Mouse (Mus musculus): ENCODE results near the gene Igfbp7. TPM values are rescaled to one million over a fixed set of nuclear protein-coding genes. Genes with fewer than 3 reads are reported as not detected.

Igfbp7 gene
- polyA plus RNA-seq, 1 experiment from 2014 or later = 437 TPM

DNA sequence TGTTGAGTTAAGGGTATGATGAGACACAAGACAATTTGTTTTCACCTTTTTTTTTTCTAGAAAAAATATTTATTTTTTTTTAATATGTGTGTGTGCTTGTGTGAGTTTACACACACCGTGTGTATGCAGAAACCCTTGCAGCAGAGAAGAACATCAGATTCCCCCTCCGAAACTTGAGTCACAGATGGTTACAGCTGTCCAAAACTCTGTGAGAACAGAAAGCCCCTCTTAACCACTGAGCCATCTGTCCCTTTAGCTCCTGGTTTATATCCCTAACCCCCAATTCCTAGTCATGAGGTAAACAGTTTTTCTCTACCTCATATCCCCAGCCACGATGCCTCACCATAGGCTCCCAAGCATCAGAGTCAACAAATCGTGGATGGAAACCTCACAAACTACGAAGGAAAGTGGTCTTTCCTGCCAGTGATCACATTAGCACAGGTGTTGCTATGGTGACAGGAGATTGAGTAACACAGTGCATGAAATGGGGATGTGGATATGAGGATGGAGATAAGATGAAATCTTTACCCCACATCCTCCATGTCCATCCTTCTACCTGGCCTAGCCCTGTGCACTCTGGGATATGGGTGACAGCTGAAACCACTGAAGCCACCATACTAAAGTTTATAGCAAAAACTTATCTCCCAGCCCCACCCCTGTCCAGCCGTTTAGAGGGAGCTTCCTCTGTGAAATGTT, 21.8 kb downstream of the Igfbp7 start:
- no peaks in the 10 kb centered on the region for H3K27me3 ChIP-seq (ENCODE audit: control insufficient read depth, insufficient read depth, low read length)
- TF ChIP-seq EP300 (optimal IDR thresholded peaks at IDR 0.05) = no peak
- no peak for TF ChIP-seq CTCF (IDR thresholded peaks at IDR 0.05; ENCODE audit: low read depth)
- H3K9ac ChIP-seq (ENCODE audit: low read length) = no peak overlapping the region
- H3K36me3 ChIP-seq (ENCODE audit: control insufficient read depth, insufficient read depth, low read length) = no peaks in the 10 kb centered on the region
- no peaks in the 10 kb centered on the region for H3K9me3 ChIP-seq (ENCODE audit: control insufficient read depth, low read length)
- WGBS = 61% methylated on average over 6 of the region's 6 CpGs
- ATAC-seq (ENCODE audit: low FRiP score, low TSS enrichment) (no peak), DNase-seq (ENCODE audit: low spot score) (no peak)
- no peak overlapping the region for H3K4me3 ChIP-seq (ENCODE audit: low read depth, low read length)
- no peak overlapping the region for H3K27ac ChIP-seq (replicated peaks)
- peaks cover 4% of the 10 kb centered on the region; the same call in 1 of the 2 replicates for H3K4me1 ChIP-seq (replicated peaks; ENCODE audit: control insufficient read depth, insufficient read depth)
- H3K4me2 ChIP-seq (replicated peaks; ENCODE audit: low read depth) = no peak overlapping the region

DNA sequence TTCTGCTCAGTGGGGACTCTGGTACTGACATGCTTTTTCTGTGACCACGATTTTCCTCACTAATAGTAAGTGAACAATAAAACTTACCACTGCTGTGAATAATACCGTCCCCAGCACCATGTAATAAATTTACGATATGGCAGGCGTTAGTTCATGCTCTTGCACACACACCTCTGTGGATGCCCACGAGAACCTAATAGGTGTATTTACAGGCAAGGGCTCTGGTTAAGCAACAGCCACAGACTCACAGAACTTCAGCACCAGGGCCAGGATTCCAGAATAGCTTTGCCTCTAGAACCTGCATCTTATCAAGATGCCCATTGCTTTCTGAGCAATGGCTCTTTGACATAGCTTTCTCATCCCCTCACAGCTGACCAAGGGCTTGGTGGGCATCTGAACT, 22.6 kb downstream of the Igfbp7 start:
- Histone ChIP-seq H3K4me3 (ENCODE audit: low read depth, low read length) (no peak overlapping the region), H3K9ac (ENCODE audit: low read length) (no peak overlapping the region), H3K4me1 (replicated peaks; ENCODE audit: control insufficient read depth, insufficient read depth) (peaks cover 4% of the 10 kb centered on the region; the same call in 1 of the 2 replicates), H3K36me3 (ENCODE audit: control insufficient read depth, insufficient read depth, low read length) (no peaks in the 10 kb centered on the region), H3K9me3 (ENCODE audit: control insufficient read depth, low read length) (no peaks in the 10 kb centered on the region), H3K27ac (replicated peaks) (no peak overlapping the region), H3K4me2 (replicated peaks; ENCODE audit: low read depth) (no peak overlapping the region), H3K27me3 (ENCODE audit: control insufficient read depth, insufficient read depth, low read length) (no peaks in the 10 kb centered on the region)
- DNase-seq (ENCODE audit: low spot score) (no peak), ATAC-seq (ENCODE audit: low FRiP score, low TSS enrichment) (no peak)
- 80% methylated on average over 5 of the region's 5 CpGs for WGBS
- TF ChIP-seq EP300 (optimal IDR thresholded peaks at IDR 0.05) (no peak), CTCF (IDR thresholded peaks at IDR 0.05; ENCODE audit: low read depth) (no peak)

DNA sequence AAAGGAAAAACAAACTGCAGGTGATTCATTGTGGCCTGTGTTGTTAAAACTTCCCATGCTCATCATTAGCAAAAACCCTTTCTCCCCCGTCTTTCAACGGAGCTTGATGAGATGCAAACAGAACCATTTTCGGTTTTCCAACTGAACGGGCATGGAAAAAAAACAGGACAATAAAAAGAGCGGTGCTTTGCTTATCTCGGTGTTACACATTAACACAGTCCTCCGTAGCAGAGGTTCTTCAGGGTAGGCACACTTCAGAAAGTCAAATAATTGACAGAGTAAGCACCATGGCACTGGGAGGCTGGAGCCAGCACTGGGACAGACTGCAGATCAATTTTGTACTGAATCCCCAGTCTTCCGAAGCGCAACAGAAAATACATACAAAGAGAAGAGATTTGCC, 23.1 kb downstream of the Igfbp7 start:
- Histone ChIP-seq H3K36me3 (ENCODE audit: control insufficient read depth, insufficient read depth, low read length) (no peaks in the 10 kb centered on the region), H3K9me3 (ENCODE audit: control insufficient read depth, low read length) (no peaks in the 10 kb centered on the region), H3K27ac (replicated peaks) (no peak overlapping the region), H3K9ac (ENCODE audit: low read length) (no peak overlapping the region), H3K4me2 (replicated peaks; ENCODE audit: low read depth) (no peak overlapping the region), H3K4me3 (ENCODE audit: low read depth, low read length) (no peak overlapping the region), H3K27me3 (ENCODE audit: control insufficient read depth, insufficient read depth, low read length) (no peaks in the 10 kb centered on the region), H3K4me1 (replicated peaks; ENCODE audit: control insufficient read depth, insufficient read depth) (peaks cover 4% of the 10 kb centered on the region; the same call in 1 of the 2 replicates)
- ATAC-seq (ENCODE audit: low FRiP score, low TSS enrichment) (no peak), DNase-seq (ENCODE audit: low spot score) (no peak)
- TF ChIP-seq EP300 (optimal IDR thresholded peaks at IDR 0.05) = no peak
- TF ChIP-seq CTCF (IDR thresholded peaks at IDR 0.05; ENCODE audit: low read depth) = no peak
- 53% methylated on average over 9 of the region's 9 CpGs for WGBS

DNA sequence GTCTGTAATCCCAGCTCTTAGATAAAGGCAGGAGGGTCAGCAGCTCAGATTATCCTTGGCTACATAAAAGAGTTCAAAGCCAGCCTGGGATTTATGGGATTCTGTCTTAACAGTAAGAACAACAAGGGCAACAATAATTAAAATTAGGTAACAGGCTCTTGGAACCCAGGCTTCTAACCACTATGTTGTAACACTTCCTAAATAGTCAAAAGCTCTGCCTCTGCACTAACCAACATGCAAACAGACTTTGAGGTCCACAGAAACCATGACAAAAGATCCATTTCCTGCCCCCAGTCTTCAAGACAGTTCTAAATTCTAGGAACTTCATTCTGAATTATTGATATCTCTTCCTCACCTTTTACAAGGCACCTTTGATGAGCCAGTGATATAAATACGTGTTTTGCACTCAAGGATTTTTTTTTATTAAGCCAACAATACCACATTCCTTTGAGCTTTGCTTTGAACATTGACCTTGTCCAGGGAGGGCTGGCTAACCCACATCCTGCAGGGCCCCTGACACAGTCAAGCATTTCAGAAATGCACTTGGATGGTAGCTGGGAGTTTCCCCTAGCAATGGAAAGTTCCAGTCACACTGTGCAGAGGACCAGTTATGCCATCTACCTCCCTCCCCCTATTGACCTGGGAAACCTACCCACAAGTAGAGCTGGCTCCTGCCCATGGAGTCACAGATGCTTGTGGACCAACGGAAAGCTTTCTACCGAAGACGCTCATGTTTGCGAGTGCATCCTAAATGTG, 23.9 kb downstream of the Igfbp7 start:
- no peak for TF ChIP-seq CTCF (IDR thresholded peaks at IDR 0.05; ENCODE audit: low read depth)
- no peak for TF ChIP-seq EP300 (optimal IDR thresholded peaks at IDR 0.05)
- Histone ChIP-seq H3K4me2 (replicated peaks; ENCODE audit: low read depth) (no peak overlapping the region), H3K9ac (ENCODE audit: low read length) (no peak overlapping the region), H3K27ac (replicated peaks) (no peak overlapping the region), H3K4me3 (ENCODE audit: low read depth, low read length) (no peak overlapping the region), H3K36me3 (ENCODE audit: control insufficient read depth, insufficient read depth, low read length) (no peaks in the 10 kb centered on the region), H3K9me3 (ENCODE audit: control insufficient read depth, low read length) (no peaks in the 10 kb centered on the region), H3K4me1 (replicated peaks; ENCODE audit: control insufficient read depth, insufficient read depth) (peaks cover 4% of the 10 kb centered on the region; the same call in 1 of the 2 replicates), H3K27me3 (ENCODE audit: control insufficient read depth, insufficient read depth, low read length) (no peaks in the 10 kb centered on the region)
- 82% methylated on average over 5 of the region's 5 CpGs for WGBS
- ATAC-seq (ENCODE audit: low FRiP score, low TSS enrichment) (no peak), DNase-seq (ENCODE audit: low spot score) (no peak)

DNA sequence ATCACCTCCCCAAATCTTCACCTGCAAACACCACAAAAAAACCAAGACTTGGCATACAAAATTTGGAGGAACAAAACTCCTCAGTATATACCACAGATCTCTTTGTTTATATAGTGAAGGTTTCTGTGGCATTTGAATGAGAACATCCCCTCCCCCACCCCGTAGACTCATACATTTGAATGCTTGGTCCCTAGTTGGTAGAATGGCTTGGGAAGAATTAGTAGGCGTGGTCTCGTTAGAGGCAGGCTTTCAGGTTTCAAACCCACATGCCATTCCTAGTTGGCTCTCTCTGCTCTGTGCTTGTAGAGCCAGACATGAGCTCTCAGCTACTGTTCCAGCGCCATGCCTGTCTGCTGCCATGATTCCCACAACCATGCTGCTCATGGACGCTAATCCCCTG, 26.2 kb downstream of the Igfbp7 start:
- Histone ChIP-seq H3K36me3 (ENCODE audit: control insufficient read depth, insufficient read depth, low read length) (no peaks in the 10 kb centered on the region), H3K4me2 (replicated peaks; ENCODE audit: low read depth) (no peak overlapping the region), H3K4me1 (replicated peaks; ENCODE audit: control insufficient read depth, insufficient read depth) (peaks cover under 1% of the 10 kb centered on the region; the same call in 1 of the 2 replicates), H3K27me3 (ENCODE audit: control insufficient read depth, insufficient read depth, low read length) (no peaks in the 10 kb centered on the region), H3K9ac (ENCODE audit: low read length) (no peak overlapping the region), H3K4me3 (ENCODE audit: low read depth, low read length) (no peak overlapping the region), H3K9me3 (ENCODE audit: control insufficient read depth, low read length) (no peaks in the 10 kb centered on the region), H3K27ac (replicated peaks) (no peak overlapping the region)
- no peak for ATAC-seq (ENCODE audit: low FRiP score, low TSS enrichment)
- no peak for TF ChIP-seq CTCF (IDR thresholded peaks at IDR 0.05; ENCODE audit: low read depth)
- no peak for TF ChIP-seq EP300 (optimal IDR thresholded peaks at IDR 0.05)
- WGBS = 84% methylated on average over 5 of the region's 5 CpGs
- no peak for DNase-seq (ENCODE audit: low spot score)

DNA sequence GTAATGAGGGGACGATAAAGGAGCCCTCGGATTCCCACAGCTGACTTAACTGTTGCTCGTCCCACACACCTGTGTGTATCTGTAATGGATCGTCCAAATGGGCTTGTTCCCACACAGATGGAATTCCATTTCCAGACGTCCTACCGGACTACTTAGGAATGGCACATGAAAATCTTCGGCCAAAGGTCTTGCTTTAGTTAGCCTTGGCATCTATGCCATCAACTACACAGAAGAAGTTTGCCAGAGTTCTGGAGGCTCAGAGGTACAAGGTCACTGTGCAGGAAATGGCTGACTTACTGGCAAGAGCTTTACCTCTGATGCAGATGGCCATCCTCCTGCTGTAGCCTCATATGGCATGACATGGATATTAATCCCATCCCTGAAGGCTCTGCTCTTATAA, 26.6 kb downstream of the Igfbp7 start:
- TF ChIP-seq CTCF (IDR thresholded peaks at IDR 0.05; ENCODE audit: low read depth) = no peak
- Histone ChIP-seq H3K4me2 (replicated peaks; ENCODE audit: low read depth) (no peak overlapping the region), H3K9me3 (ENCODE audit: control insufficient read depth, low read length) (no peaks in the 10 kb centered on the region), H3K9ac (ENCODE audit: low read length) (no peak overlapping the region), H3K27ac (replicated peaks) (no peak overlapping the region), H3K4me1 (replicated peaks; ENCODE audit: control insufficient read depth, insufficient read depth) (no peaks in the 10 kb centered on the region), H3K4me3 (ENCODE audit: low read depth, low read length) (no peak overlapping the region), H3K27me3 (ENCODE audit: control insufficient read depth, insufficient read depth, low read length) (no peaks in the 10 kb centered on the region), H3K36me3 (ENCODE audit: control insufficient read depth, insufficient read depth, low read length) (no peaks in the 10 kb centered on the region)
- WGBS = 84% methylated on average over 7 of the region's 7 CpGs
- no peak for ATAC-seq (ENCODE audit: low FRiP score, low TSS enrichment)
- no peak for DNase-seq (ENCODE audit: low spot score)

Data from stomach, postnatal 0 days (tissue).